Mouse (Mus musculus) frontal cortex, postnatal 36 days (tissue): Measurements from ENCODE around the gene Gm45717.
"Not testable (repeated sequence)": the region's sequence is repeated elsewhere in the genome, so short reads cannot be mapped to it uniquely, and the experiment has no call there.

Experiments
- DNase-seq, 2 experiments: peaks; one replicate each; pipeline ENCODE4 v3.0.0; 2022; ENCODE audit warnings: low spot score in 2 of 2

Gm45717 gene

DNA sequence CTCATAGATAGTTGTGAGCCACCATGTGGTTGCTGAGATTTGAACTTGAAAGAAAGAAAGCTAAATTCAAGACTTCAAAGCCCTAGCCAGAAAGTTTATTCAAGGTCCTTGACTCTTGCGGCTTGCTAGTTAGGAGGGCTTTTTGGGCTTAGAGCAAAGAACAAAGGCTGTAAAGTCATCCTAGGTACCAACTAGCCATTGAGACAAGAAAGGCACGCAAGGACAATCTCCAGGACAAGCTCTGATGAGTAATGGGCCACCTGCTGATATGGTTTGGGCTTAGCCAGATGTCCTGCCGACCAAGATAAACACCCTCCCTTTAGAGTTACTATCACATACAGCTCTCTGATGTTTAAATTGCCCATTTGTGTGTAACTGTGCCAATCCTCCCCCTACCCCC is 13.0 kb upstream of the Gm45717 start:
- DNase-seq: not testable (repeated sequence)

DNA sequence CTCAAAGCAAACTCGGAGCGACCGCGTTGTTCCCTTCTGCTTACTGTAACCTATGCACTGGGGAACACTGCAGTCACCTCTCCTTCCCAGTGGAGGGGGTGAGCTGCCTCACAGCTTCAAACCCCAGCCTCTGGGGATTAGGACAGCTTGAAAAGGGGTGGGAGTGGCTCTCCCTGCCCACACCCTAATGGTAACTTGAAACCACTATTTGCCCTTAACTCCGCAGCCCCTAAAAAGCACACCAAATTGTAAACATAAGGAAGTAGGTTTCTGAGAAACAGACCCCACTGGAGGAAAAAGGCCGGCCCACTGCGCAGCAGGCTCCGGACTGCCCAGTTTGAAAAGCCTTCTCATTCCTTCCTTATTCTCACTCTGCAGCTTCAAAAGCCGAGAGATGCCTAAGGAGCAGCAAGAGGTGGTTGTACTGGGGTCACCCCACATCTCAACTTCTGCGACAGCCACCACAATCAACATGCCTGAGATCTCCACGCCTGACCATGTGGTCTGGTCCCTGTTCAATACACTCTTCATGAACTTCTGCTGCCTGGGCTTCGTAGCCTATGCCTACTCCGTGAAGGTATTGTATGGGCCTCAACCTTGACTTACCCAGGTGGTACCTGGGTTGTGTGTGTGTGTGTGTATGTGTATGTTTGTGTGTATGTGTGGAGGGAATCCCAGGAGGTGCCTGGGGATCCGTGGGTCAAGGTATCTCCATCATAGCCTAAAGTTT is 12.3 kb upstream of the Gm45717 start:
- no peak for DNase-seq

DNA sequence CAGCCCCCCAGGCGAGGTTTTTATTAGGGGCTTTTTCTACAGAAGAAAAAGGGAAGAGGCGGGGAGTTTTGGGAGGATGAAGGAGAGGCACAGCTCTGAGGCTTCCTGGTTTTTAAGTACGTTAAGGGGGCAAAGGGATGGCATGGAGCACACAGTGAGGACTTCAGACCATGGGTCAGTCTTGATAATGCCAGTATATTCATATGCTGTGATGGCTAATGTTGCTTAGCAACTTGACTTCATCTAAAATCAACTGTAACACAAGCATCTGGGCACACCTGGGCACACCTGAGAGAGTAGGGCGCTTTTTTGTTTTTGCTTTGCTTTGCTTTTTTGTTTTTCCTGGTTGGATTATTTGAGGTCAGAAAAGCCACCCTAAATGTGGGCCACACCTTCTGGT is 11.2 kb upstream of the Gm45717 start, which contains the start of gene Ifitm1:
TSS of gene Ifitm1 (plus strand) at position 301 of the 400 bp plus-strand sequence.
- DNase-seq: no peak

DNA sequence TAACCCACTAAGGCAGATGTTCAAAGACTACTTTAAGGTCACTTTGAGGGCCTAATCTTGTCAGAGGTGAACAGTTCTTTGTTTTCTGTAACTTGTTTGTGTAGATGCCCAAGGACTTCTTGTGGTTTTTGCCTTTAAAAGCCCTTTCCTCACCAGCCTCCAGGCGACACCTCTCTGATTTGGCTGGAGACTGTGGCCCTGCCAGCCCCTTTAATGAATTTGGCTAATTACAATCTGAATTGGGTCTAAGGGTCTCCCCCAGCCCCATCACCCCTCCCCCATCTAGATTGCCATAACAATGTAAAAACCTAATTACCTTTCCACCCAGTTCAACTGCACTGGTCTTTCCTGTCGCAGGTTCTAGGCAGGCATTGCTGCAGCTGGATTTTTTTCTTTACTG is 7.0 kb upstream of the Gm45717 start:
- no peak for DNase-seq

DNA sequence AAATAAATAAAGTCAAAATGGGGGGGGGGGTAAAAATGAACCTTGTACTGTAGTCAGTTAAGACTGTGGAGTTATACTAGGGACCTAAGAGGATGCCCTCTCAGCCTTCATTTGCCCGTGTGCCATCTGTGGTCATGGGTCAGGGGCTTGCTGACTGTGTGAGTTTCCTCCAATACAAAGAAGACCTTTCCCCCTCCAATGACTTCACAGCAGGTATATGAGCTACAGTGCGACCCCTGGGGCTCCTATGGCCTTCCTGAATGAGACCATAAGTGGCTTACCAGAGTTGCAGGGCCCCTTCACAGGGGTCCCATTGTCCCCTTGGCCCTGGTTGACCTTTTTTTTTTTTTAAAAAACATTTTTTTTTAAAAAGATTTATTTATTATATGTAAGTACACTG is 5.7 kb upstream of the Gm45717 start:
- no peak for DNase-seq

DNA sequence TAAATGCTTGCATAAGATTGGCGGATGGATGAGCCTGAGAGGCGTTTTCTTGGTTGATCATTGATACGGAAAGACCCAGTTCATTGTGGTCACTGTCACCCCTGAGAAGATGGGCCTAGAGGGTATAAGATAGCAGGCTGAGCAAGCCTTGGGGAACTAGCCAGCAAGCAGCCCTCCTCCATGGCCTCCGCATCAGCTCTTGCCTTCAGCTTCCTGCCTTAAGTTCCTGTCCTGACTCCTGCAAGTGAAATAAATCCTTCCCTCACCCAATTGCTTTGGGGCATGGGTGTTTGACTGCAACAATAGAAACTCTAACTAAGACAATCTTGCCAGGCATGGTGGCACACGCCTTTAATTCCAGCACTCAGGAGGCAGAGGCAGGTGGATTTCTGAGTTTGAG is 4.3 kb upstream of the Gm45717 start:
- DNase-seq: no peak

DNA sequence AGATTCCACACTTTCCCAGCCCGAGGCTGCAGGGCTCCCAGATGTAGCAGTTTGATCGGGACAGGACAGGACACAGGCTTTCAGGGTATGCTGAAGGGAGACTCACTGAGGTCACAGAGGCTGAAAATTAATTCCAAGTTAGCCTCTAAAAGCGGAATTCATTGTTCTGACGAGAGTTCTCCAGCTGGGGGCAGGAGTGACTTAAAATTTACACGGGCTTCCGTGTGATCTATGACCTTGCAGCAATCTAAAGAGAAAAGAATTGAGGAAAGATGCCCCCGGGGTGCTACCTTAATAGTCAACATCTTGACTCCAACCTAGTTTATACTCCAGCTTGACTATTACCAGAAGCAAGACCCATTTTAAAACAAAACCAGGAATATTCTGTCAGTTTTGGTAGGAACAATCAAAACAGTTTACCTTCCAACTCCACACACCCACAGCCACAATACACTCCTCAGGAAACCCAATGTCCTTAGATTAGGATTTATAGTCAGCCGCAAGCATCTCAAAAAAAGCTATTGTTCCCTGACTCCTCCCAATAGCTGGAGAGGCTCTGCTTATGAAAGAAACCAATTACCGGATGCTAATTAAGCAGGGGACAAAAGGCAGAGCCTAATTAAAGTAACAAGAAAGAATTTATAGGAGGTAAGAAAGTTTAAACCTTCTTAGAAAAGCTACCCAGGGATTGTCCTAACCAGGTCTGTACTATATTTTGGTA is 3.6 kb upstream of the Gm45717 start:
- DNase-seq: peak in 1 of 2 experiments; percentile 34

DNA sequence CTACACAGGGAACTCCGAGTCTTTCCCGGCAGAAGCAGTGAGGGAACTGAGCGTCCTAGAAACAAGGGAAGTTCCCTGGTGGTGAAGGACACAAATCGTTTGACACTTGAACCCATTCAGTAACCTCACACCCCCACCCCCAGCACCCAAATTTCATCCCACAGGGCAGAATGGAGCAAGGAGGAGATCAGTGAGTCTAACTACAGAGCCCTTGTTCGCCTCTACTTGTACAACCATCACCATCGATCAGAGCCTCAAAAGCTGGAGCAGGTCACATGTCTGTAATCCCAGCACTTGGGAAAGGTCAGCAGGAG is 776 bp upstream of the Gm45717 start:
- DNase-seq: no peak

DNA sequence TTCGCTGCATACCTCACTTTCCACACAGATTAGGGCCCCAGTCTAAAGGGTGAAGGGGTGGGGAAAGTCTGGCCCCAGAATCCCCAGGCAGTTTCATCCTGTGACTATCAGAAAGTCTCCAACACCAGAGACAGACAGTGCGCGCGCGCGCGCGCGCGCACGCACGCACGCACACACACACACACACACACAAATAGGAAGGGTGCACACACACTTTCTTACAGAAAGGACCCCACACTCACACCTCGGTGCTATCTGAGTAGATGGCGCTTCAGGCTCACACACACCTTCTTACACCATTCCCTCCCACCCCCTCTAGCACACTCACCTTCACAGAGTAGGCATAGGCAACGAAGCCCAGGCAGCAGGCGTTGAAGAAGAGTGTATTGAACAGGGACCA is 395 bp downstream of the Gm45717 start:
- no peak for DNase-seq

DNA sequence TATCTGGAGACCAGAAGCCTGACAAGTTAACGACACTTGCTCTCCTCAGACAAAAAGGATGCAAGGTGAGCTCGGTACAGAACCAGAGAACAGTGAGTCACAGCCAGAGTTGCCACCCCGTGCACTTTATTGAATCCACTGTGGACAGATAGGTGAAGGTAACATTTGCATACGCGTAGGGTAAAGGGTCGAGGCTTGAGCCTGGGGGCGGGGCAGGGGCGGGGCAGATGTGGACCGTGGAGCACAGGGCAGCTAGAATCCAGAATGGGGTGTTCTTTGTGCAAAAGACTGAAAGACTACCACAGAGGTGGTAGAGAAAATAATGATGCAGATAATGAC is 1.0 kb downstream of the Gm45717 start:
- DNase-seq: no peak

DNA sequence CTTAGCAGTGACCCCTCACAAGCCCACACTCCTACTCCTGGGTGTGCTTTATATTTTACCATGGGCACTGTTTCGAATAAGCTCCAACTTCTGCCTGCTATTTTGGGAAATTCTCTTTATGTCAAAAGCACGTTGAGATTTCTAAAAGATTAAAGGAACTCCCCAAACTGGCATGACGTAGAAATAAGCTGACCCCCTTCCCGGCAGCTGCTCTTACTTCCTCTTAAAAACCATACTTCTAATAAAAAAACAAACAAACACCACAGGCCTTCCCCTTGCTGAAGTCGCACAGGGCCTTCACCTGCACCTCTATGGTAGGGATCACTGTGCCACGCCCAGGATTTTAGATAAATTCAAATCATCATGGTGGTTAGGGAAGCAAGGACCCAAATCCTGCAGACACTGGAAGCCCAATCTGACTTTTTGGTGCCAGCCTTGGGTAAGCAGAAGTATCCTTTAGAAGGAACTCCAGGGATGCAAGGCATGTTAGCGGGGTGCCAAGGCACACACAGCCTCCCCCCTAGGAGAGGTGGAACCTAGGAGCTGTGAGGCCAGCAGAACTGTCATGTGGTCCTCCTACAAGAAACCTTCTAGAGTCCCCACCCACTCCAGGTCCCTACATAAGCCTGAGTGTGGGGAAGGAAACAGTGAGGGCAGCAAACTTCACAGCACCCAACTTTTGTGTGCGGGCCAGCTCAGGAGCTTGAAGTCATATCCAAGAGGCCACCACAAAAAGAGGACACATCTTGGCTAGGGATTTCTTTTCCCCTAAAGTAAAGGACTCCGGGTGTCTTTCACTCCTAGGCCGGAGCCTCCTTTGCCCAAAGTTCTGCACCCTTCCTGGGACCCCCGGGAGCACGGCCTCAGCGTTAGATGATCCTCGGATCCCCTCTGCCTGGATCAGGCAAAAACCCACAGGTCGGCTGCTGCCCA is 1.7 kb downstream of the Gm45717 start:
- DNase-seq: no peak

DNA sequence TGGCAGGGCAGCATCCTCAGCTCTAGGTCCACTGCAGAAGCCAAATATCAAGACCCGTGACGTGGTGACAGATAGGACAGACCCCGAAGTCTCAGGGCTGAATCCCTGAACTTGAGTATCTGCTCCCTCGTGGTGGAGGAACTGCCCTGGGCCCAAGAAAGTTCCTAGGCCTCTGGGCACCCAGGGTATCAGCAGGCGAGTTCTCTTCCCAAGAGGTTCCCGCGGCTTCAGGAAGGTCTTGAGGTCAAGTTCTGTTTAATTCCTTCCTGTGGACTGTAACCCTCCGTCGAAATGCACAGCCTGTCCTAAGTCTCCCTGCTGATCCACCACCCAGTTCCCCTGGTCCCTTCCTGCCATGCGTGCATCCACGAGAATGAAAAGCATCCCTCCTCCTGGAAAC is 2.6 kb downstream of the Gm45717 start:
- no peak for DNase-seq

DNA sequence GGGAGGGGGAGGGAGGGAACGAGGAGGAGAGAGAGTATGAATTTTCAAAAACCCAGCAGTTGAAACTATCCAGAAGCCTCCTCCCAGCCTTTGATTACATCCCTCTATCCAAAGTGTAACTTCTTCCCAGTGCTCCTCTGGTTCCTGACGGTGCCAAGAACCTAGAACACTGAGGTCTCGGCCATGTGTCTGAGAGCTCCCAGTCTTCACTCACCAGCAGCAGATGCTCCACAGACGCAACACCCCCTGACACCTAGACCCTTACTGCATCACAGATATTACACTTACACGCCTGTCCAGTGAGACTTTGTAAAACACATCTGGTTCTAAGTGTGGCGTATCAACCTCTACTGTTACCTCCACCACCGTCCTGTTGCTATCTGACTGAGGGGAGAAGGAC is 3.3 kb downstream of the Gm45717 start:
- no peak for DNase-seq

DNA sequence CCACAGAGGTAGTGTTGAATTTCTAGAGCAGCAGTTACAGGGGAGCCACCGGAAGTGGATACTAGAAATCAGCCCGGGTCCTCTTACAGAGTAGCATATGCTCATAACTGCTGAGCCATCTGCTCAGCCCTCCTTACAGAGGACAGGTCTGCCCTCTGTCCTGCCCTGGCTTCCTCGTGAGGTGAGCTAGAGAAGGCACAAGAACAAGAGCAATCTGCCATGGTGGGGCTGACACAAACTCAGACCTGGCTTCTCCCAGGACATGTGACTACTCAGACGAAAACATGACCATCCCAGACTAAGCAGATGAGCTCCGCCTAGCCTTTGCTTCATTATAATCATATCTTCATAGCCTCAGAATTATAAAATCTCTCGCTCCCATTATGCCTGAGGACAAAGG is 4.0 kb downstream of the Gm45717 start:
- no peak for DNase-seq

DNA sequence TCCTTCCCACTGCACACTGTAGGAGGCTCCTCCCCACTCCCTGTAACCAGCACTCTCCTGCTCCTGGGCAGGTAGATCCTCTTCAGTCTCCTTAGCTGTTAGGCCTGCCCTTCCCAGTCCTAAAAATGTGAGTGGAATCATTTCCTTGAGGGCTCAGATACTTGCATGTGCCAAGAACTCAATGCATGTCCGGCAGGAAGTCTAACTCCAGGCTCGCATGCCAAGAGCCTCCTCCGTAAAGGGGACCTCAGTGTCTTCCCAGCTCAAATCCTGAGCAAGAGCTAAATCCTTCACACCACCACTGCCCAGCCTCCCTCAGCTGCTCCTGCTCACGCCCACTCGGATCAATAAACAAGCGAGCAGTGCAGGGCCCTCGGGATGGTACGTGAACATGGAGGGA is 4.7 kb downstream of the Gm45717 start:
- DNase-seq: no peak

DNA sequence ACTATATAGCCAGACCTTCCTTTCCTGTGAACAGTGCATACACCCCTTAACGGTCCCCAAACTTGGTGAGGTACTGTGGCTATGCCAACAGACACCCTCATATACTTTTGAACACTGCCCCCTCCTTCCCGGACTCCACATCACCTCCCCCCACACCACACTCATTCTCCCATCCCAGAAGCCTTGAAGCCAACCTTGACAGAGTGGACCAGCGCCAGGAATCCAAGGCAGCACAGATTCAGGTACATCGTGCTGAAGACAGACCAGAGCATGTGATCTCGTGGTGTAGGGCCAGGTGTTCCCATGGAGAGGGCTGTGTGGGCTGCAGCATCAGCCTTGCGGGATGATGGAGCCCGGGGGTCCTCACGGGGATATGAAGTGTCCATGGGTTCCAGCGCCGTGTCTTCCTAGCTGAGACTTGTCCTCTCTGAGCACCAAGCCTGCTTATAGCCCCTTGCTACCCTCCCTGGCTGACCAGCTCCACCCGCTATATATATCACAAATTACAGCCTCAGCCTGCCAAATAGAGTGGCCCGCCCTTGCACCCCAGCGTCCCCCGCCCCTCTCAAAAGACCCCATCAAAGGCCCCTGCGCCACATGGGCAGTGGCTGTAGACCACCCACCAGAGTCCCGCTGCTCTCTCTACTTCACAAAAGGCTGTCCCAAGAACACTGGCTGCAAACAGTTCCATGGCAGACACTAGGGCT is 5.8 kb downstream of the Gm45717 start, which contains the start of gene Ifitm5:
TSS of gene Ifitm5 (minus strand) at position 468 of the 707 bp plus-strand sequence.
- DNase-seq: no peak

DNA sequence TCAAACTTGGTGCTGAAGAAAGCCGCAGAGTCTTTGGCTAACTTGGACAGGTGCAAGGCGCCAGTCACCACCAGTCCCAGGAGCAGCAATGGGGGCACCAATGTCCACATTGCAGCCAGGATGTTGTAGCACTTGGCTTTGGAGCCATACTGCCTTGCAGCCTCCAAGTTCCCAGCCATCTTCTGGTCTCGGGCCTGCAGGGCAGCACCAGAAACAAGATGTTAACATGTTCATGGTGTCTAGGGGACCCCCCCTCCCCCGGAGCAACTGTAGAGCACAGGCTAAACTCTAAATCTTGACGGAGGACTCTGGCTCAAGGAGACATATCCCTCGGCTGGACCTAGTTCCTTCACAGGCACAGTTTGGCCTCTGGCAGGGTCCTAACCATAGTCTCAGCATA is 6.5 kb downstream of the Gm45717 start:
- DNase-seq: no peak

DNA sequence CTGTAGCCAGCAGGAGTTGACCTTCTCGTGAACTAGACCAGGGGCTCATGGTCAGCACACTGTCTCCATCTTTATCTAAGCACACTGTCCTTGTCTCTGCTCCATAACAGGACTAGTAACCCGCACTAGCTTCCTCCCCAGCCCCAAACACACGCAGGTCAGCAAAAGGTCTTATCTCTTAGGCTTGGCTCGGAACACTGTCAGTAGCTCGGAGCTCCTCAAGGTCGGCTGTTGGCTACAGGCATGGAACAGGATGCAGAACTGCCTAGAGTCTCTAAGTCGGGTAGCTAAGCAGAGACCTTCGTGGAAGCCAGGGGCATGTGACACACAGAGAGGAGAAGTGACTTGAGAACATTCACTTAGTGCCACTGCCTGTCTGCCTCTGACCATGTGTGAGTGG is 7.6 kb downstream of the Gm45717 start:
- DNase-seq: no peak

DNA sequence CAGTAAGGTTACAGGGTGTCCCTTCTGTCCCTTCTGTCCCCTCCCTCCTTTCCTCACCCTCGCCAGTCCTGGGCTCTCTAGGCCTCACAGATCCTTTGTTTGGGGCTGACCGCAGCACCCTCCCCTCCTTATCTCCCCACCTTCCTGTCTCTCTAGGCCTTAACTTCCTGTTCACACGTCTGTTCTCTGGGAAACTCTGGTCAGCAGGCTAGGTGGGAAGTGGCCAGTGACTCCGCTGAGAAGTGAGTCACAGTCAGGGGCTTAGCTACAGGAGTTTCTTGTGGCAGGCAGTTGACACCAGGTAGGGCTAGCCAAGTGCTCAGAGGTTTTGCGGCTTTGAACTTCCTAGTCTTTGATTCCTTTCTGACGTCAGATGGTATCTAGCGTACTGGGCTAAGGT is 8.8 kb downstream of the Gm45717 start:
- no peak for DNase-seq

DNA sequence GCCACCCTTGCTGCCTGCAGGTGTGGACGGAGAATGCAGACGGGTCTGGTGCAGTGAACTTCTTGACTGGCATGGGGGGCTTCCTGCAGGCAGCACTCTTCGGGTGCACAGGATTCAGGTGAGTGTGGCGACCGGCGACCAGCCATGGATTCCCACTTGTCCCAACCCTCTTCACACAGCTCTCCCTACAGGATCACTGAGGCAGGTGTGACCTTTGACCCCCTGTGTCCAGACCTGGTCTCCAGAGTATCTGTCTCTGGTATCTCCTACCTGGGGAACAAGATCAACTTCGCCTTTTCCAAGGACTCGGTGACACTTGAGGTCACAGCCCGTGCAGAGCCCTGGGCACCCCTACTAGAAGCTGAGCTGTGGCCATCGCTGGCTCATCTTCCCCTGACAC is 9.4 kb downstream of the Gm45717 start:
- DNase-seq: no peak

DNA sequence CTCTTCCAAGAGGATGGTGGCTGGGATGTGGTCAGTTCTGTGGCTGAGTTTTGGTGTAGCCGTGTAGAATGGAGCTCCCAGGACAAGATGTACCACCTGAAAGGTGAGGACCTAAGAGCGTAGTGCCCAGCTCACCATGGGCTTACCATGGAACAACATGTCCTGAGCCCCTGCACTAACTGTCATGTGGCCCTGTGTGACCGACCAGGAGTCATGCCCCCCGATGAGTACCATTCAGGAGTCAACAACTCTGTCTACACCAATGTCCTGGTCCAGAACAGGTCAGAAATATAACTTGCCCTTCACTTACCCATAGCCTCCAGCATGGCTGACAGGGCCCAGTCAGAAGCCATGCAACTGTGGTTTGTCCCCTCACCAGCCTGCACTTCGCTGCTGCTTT is 10.5 kb downstream of the Gm45717 start:
- DNase-seq: no peak

DNA sequence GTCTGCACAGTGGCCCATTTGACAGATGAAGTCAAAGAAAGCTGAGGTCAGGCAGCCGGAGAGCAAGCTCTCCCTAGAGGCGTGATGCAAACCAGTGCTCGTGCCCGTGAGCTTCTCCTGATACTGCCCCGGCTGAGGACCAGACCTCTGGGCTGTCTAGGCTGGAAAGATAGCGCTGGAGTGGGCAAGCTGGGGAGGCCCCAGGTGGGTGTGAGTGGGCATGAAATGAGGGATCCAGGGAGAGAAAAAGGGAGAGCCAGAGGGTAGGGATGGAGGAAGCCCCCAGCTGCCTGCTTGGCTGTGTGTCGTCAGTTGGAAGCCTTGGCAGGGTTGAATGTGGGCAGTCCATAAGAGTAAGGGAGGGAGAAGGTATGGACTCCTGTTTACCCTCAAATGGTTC is 11.5 kb downstream of the Gm45717 start:
- DNase-seq: no peak
